Mouse (Mus musculus): ENCODE results near the gene Plekhh2.

DNA sequence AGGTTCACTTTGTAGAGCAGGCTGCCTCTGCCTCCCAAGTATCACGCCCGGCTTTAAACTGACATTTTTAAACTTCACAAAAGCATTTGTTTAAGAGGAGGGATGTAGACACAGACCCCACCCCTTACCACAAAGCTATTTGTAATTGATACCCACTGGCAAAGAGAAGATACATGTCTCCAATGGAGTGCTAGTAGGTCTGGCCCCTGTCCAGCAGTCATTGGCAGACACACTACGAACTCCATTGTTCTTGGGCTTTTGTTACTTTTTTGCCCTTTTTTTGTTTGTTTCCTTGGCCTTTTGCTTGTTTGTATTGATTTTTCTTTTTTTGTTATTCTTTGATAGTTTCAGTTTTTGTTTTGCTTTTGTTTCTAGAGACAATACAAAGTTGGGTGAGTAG is 26.3 kb downstream of the Plekhh2 start:
- TF ChIP-seq CTCF (IDR thresholded peaks at IDR 0.05; ENCODE audit: low read depth) (no peak), EP300 (IDR thresholded peaks at IDR 0.05; ENCODE audit: low read depth) (no peak)

Data from liver, embryonic 14.5 days (tissue).